Mouse (Mus musculus) erythroblast, embryonic 14.5 days (primary cell): ENCODE results near the gene Gna15. TPM values are rescaled to one million over a fixed set of nuclear protein-coding genes. Genes with fewer than 3 reads are reported as not detected.

ENCODE experiments used
- H3K27me3 ChIP-seq: 2 replicates; pipeline ENCODE4 v1.6.1; 2012; ENCODE audit warnings: inconsistent platforms; ENCODE audit not compliant: control insufficient read depth
- H3K36me3 ChIP-seq: 2 replicates; pipeline ENCODE4 v1.6.1; 2012; ENCODE audit warnings: mild to moderate bottlenecking, inconsistent platforms; ENCODE audit not compliant: control insufficient read depth
- H3K4me1 ChIP-seq: 2 replicates; pipeline ENCODE4 v1.6.1; 2012; ENCODE audit warnings: inconsistent platforms; ENCODE audit not compliant: control insufficient read depth
- H3K4me3 ChIP-seq: replicated peaks from 2 replicates; pipeline ENCODE3; 2012; ENCODE audit warnings: moderate library complexity, mild to moderate bottlenecking, inconsistent platforms
- H3K9me3 ChIP-seq: 2 replicates; pipeline ENCODE4 v1.6.1; 2012; ENCODE audit warnings: low read length, inconsistent platforms, mixed read lengths; ENCODE audit not compliant: control insufficient read depth
- GATA1 ChIP-seq: IDR thresholded peaks from 2 replicates; pipeline ENCODE4 v1.6.1; 2012; ENCODE audit warnings: low read length, inconsistent platforms, mixed read lengths
- TAL1 ChIP-seq: IDR thresholded peaks from 3 replicates; pipeline ENCODE4 v1.6.1; 2012; ENCODE audit warnings: low read length, inconsistent platforms, mixed read lengths
- polyA plus RNA-seq: library from polyadenylated mRNA; stranded (reverse); fragments of >175 nt; gene quantifications from 2 replicates; pipeline ENCODE4 v1.2.3, GENCODE M21; 2012

Gna15 gene
- polyA plus RNA-seq, 1 experiment = 0.14 TPM

- H3K36me3 ChIP-seq = peaks cover 53% of the 10 kb centered on the region
- no peaks in the 10 kb centered on the region for H3K9me3 ChIP-seq
- no peak overlapping the region for H3K4me3 ChIP-seq
- peaks cover 21% of the 10 kb centered on the region for H3K27me3 ChIP-seq
- no peak for TF ChIP-seq TAL1
- no peak for TF ChIP-seq GATA1
- peaks cover 69% of the 10 kb centered on the region for H3K4me1 ChIP-seq
Measured at GRCm38 (mm10) chr10:81565257-81566228, 41.5 kb upstream of the Gna15 start.

GRCm38 (mm10) chr10:81564734-81565133 lies 40.7 kb upstream of the Gna15 start:
- peaks cover 69% of the 10 kb centered on the region for H3K4me1 ChIP-seq
- H3K9me3 ChIP-seq = no peaks in the 10 kb centered on the region
- peaks cover 16% of the 10 kb centered on the region for H3K27me3 ChIP-seq
- peaks cover 53% of the 10 kb centered on the region for H3K36me3 ChIP-seq
- no peak for TF ChIP-seq GATA1
- TF ChIP-seq TAL1 = no peak
- no peak overlapping the region for H3K4me3 ChIP-seq

GRCm38 (mm10) chr10:81564216-81564615 lies 40.2 kb upstream of the Gna15 start:
- no peak overlapping the region for H3K4me3 ChIP-seq
- peaks cover 12% of the 10 kb centered on the region for H3K27me3 ChIP-seq
- no peaks in the 10 kb centered on the region for H3K9me3 ChIP-seq
- peaks cover 69% of the 10 kb centered on the region for H3K4me1 ChIP-seq
- H3K36me3 ChIP-seq = peaks cover 53% of the 10 kb centered on the region
- TF ChIP-seq TAL1 (no peak), GATA1 (no peak)

- H3K27me3 ChIP-seq = peaks cover 5% of the 10 kb centered on the region
- no peak for TF ChIP-seq TAL1
- no peak for TF ChIP-seq GATA1
- H3K36me3 ChIP-seq = peaks cover 53% of the 10 kb centered on the region
- H3K4me1 ChIP-seq = peaks cover 68% of the 10 kb centered on the region
- no peak overlapping the region for H3K4me3 ChIP-seq
- no peaks in the 10 kb centered on the region for H3K9me3 ChIP-seq
Measured at GRCm38 (mm10) chr10:81563481-81563880, 39.5 kb upstream of the Gna15 start.

- Histone ChIP-seq H3K4me1 (peaks cover 61% of the 10 kb centered on the region), H3K9me3 (no peaks in the 10 kb centered on the region), H3K36me3 (peaks cover 53% of the 10 kb centered on the region), H3K27me3 (no peaks in the 10 kb centered on the region), H3K4me3 (no peak overlapping the region)
- TF ChIP-seq TAL1 (no peak), GATA1 (no peak)
Measured at GRCm38 (mm10) chr10:81562411-81562810, 38.4 kb upstream of the Gna15 start.

GRCm38 (mm10) chr10:81560719-81561459 lies 36.9 kb upstream of the Gna15 start:
- Histone ChIP-seq H3K36me3 (peaks cover 44% of the 10 kb centered on the region), H3K4me1 (peaks cover 61% of the 10 kb centered on the region)
- no peak for TF ChIP-seq GATA1
- TF ChIP-seq TAL1 = no peak

GRCm38 (mm10) chr10:81559627-81560539 lies 35.9 kb upstream of the Gna15 start:
- Histone ChIP-seq H3K4me3 (peak overlapping the region; percentile 91), H3K36me3 (peaks cover 34% of the 10 kb centered on the region), H3K27me3 (no peaks in the 10 kb centered on the region), H3K4me1 (peaks cover 58% of the 10 kb centered on the region), H3K9me3 (no peaks in the 10 kb centered on the region)
- TF ChIP-seq TAL1 (no peak), GATA1 (no peak)

More at GRCm38 (mm10) chr10:81560719-81561459, 36.9 kb upstream of the Gna15 start:
- Histone ChIP-seq H3K27me3 (no peaks in the 10 kb centered on the region), H3K4me3 (peak overlapping the region; percentile 91), H3K9me3 (no peaks in the 10 kb centered on the region)

- Histone ChIP-seq H3K27me3 (no peaks in the 10 kb centered on the region), H3K4me1 (peaks cover 53% of the 10 kb centered on the region), H3K36me3 (peaks cover 27% of the 10 kb centered on the region), H3K9me3 (no peaks in the 10 kb centered on the region), H3K4me3 (peak within 1 kb of the TSS; percentile 91)
- no peak for TF ChIP-seq GATA1
- no peak for TF ChIP-seq TAL1
Measured at GRCm38 (mm10) chr10:81559163-81559626, 35.2 kb upstream of the Gna15 start, which contains the start of gene Aes. Gene Aes, plus strand, starts transcription at chr10:81559488.
